ENCODE assay signal across 14 mouse cellular contexts in genomic region chr1:90885771-90886460, GRCm38 (mm10). TPM values are rescaled to one million over a fixed set of nuclear protein-coding genes. Genes with fewer than 3 reads are reported as not detected.
DNase-seq lines count a peak whose midpoint lies in the region; ATAC-seq and TF ChIP-seq lines count a peak whose summit lies in the region.
"Had no signal": no experiment of that assay in that cellular context is flagged by ENCODE, and none has a peak within 500 bp of the region (broad histone marks: within the 10 kb centered on the region; RNA-seq: fewer than 3 reads in every experiment).

No protein-coding gene starts in this region.

- no peak overlapping the region for H3K4me2 ChIP-seq in kidney, embryonic 16.5 days (replicated peaks; ENCODE audit: low read depth, low read length)
- no peak overlapping the region for H3K4me2 ChIP-seq in kidney, embryonic 15.5 days
- no peak overlapping the region for H3K4me2 ChIP-seq in limb, embryonic 11.5 days (ENCODE audit: low read depth, severe bottlenecking)
- H3K4me2 ChIP-seq: liver, embryonic 12.5 days had no signal

- TF ChIP-seq EP300 in ES-Bruce4 (IDR thresholded peaks at IDR 0.05; ENCODE audit: insufficient read depth, low read depth, low read length), result no peak

- no peaks in the 10 kb centered on the region for H3K36me3 ChIP-seq in kidney, embryonic 16.5 days (ENCODE audit: insufficient read depth, low read length)
- no peaks in the 10 kb centered on the region for H3K36me3 ChIP-seq in kidney, embryonic 15.5 days
- no peaks in the 10 kb centered on the region for H3K36me3 ChIP-seq in ES-Bruce4 (ENCODE audit: control insufficient read depth, insufficient read depth, low read length, poor library complexity, severe bottlenecking)
- no peaks in the 10 kb centered on the region for H3K36me3 ChIP-seq in limb, embryonic 11.5 days (ENCODE audit: control insufficient read depth, insufficient read depth, low read length)
- H3K36me3 ChIP-seq: liver, embryonic 12.5 days had no signal

- no peak for TF ChIP-seq POLR2A in ES-Bruce4 (IDR thresholded peaks at IDR 0.05; ENCODE audit: insufficient read depth, low read length)

- WGBS in kidney, embryonic 16.5 days, result 50% methylated on average over 5 of the region's 6 CpGs
- 40% methylated on average over 6 of the region's 6 CpGs for WGBS in kidney, embryonic 15.5 days
- 23% methylated on average over 6 of the region's 6 CpGs for WGBS in limb, embryonic 11.5 days

- H3K4me1 ChIP-seq in kidney, embryonic 16.5 days (ENCODE audit: insufficient read depth, low read length), result no peaks in the 10 kb centered on the region
- H3K4me1 ChIP-seq in kidney, embryonic 15.5 days, result no peaks in the 10 kb centered on the region; the same call in 1 of the 2 replicates
- no peaks in the 10 kb centered on the region for H3K4me1 ChIP-seq in ES-Bruce4 (ENCODE audit: control insufficient read depth, insufficient read depth, low read length)
- peaks cover 7% of the 10 kb centered on the region for H3K4me1 ChIP-seq in limb, embryonic 11.5 days (ENCODE audit: control insufficient read depth, insufficient read depth, low read length)
- H3K4me1 ChIP-seq: liver, embryonic 12.5 days had no signal

- TF ChIP-seq CTCF in ES-Bruce4 (IDR thresholded peaks at IDR 0.05; ENCODE audit: low read depth, low read length), result no peak

- peak; percentile 32 for DNase-seq in embryo, embryonic 9.5 days (ENCODE audit: extremely low spot score)
- peak; percentile 54 for DNase-seq in limb, embryonic 11.5 days (ENCODE audit: low spot score)
- DNase-seq in right cerebral cortex, postnatal 36 days (ENCODE audit: low spot score in 2 of 2), result no peak
- no peak for DNase-seq in adrenal gland, postnatal 36 days
- DNase-seq: cerebellum, postnatal 25 days; gastrocnemius, adult 2 months had no signal

- no peak overlapping the region for H3K9ac ChIP-seq in kidney, embryonic 16.5 days (replicated peaks; ENCODE audit: low read length)
- H3K9ac ChIP-seq in kidney, embryonic 15.5 days, result no peak overlapping the region
- H3K9ac ChIP-seq in ES-Bruce4 (ENCODE audit: low read depth, poor library complexity, severe bottlenecking), result no peak overlapping the region
- no peak overlapping the region for H3K9ac ChIP-seq in limb, embryonic 11.5 days (ENCODE audit: low read length)
- H3K9ac ChIP-seq: liver, embryonic 12.5 days had no signal

- H3K27me3 ChIP-seq in kidney, embryonic 16.5 days (ENCODE audit: insufficient read depth, low read length), result no peaks in the 10 kb centered on the region
- H3K27me3 ChIP-seq in kidney, embryonic 15.5 days, result no peaks in the 10 kb centered on the region
- no peaks in the 10 kb centered on the region for H3K27me3 ChIP-seq in ES-Bruce4 (ENCODE audit: control insufficient read depth, insufficient read depth, low read length, poor library complexity, severe bottlenecking)
- H3K27me3 ChIP-seq in limb, embryonic 11.5 days (ENCODE audit: control insufficient read depth, insufficient read depth, low read length), result no peaks in the 10 kb centered on the region
- H3K27me3 ChIP-seq: liver, embryonic 12.5 days had no signal

- peak; percentile 49; the same call in 1 of the 2 replicates for ATAC-seq in kidney, embryonic 16.5 days (ENCODE audit: low FRiP score, low TSS enrichment)
- ATAC-seq in kidney, embryonic 15.5 days (replicated peaks; ENCODE audit: low FRiP score), result no peak
- peak; percentile 83; the same call in 1 of the 2 replicates for ATAC-seq in limb, embryonic 11.5 days (ENCODE audit: insufficient number of reproducible peaks, low FRiP score, low TSS enrichment, low read depth)
- ATAC-seq in inflammation-experienced regulatory T-cells, adult 6 months, result no peak
- ATAC-seq: CD4-positive, CD25-positive, alpha-beta regulatory T cell, adult 4 months; liver, embryonic 12.5 days had no signal

- H3K4me3 ChIP-seq in kidney, embryonic 16.5 days (ENCODE audit: low read length), result no peak overlapping the region
- no peak overlapping the region for H3K4me3 ChIP-seq in kidney, embryonic 15.5 days (replicated peaks)
- no peak overlapping the region for H3K4me3 ChIP-seq in ES-Bruce4 (ENCODE audit: low read depth, low read length)
- no peak overlapping the region for H3K4me3 ChIP-seq in limb, embryonic 11.5 days (ENCODE audit: low read depth, low read length)
- H3K4me3 ChIP-seq: gastrocnemius, adult 2 months; liver, embryonic 12.5 days; megakaryocyte, embryonic 14.5 days had no signal

- peaks cover 11% of the 10 kb centered on the region; the same call in 1 of the 2 replicates for H3K9me3 ChIP-seq in kidney, embryonic 16.5 days (ENCODE audit: low read length)
- H3K9me3 ChIP-seq in kidney, embryonic 15.5 days (replicated peaks), result 0 out of 2 replicates have a peak, but pooled peaks cover 8% of the 10 kb centered on the region
- H3K9me3 ChIP-seq in ES-Bruce4 (replicated peaks; ENCODE audit: control insufficient read depth, insufficient read depth, low read length, poor library complexity, severe bottlenecking), result peaks cover 22% of the 10 kb centered on the region
- H3K9me3 ChIP-seq in limb, embryonic 11.5 days (ENCODE audit: control insufficient read depth, low read length), result no peaks in the 10 kb centered on the region; the same call in 1 of the 2 replicates
- H3K9me3 ChIP-seq: liver, embryonic 12.5 days had no signal

- H3K27ac ChIP-seq in kidney, embryonic 16.5 days (ENCODE audit: low read length), result no peak overlapping the region
- no peak overlapping the region for H3K27ac ChIP-seq in kidney, embryonic 15.5 days
- peak overlapping the region; percentile 41; the same call in 1 of the 2 replicates for H3K27ac ChIP-seq in ES-Bruce4 (ENCODE audit: insufficient read depth, low read length)
- H3K27ac ChIP-seq in limb, embryonic 11.5 days (replicated peaks; ENCODE audit: low read depth, low read length), result peak overlapping the region; percentile 48
- H3K27ac ChIP-seq: gastrocnemius, adult 2 months; liver, embryonic 12.5 days had no signal

RNA-seq across cellular contexts. Expression of gene Mlph, which starts 29.0 kb away (rescaled TPM):
- 0.26 and 0.82 TPM in 2 replicates for polyA plus RNA-seq in kidney, embryonic 16.5 days (2015; fragmentation: Nextera tagmentation; extraction: Ambion mirVana)
- 0.38 and 0.48 TPM in 2 replicates for polyA plus RNA-seq in kidney, embryonic 15.5 days (2015; fragmentation: Nextera tagmentation; extraction: Ambion mirVana)
- polyA plus RNA-seq in ES-Bruce4 (2011; ENCODE audit: insufficient read depth, insufficient read length, low read depth, missing spikeins), result 0.24 and 0.28 TPM in 2 replicates
- polyA plus RNA-seq in limb, embryonic 11.5 days (2014; fragmentation: Nextera tagmentation; extraction: Ambion mirVana), result 0.08 and 0.17 TPM in 2 replicates
- not detected for polyA plus RNA-seq in inflammation-experienced regulatory T-cells, adult 6 months (2017; shearing (Covaris generic))
- 1 to 10 TPM; 2.2 to 2.3 TPM for total RNA-seq in adrenal gland, postnatal 36 days (2021)
- polyA plus RNA-seq: CD4-positive, CD25-positive, alpha-beta regulatory T cell, adult 4 months; hindbrain, embryonic 11.5 days; liver, embryonic 12.5 days had no signal

RNA-seq across cellular contexts. Expression of gene Col6a3, which starts 42.1 kb away (rescaled TPM):
- polyA plus RNA-seq in kidney, embryonic 16.5 days (2015; fragmentation: Nextera tagmentation; extraction: Ambion mirVana), result 34.6 and 43.1 TPM in 2 replicates
- 27.1 and 39.0 TPM in 2 replicates for polyA plus RNA-seq in kidney, embryonic 15.5 days (2015; fragmentation: Nextera tagmentation; extraction: Ambion mirVana)
- 2.7 and 3.6 TPM in 2 replicates for polyA plus RNA-seq in ES-Bruce4 (2011; ENCODE audit: insufficient read depth, insufficient read length, low read depth, missing spikeins)
- 7.5 and 10.3 TPM in 2 replicates for polyA plus RNA-seq in limb, embryonic 11.5 days (2014; fragmentation: Nextera tagmentation; extraction: Ambion mirVana)
- polyA plus RNA-seq in inflammation-experienced regulatory T-cells, adult 6 months (2017; shearing (Covaris generic)), result under 1 TPM in 1 of 3 experiments, not detected in 2; 0.08 TPM
- 10 to 100 TPM; 38.0 to 66.0 TPM for total RNA-seq in adrenal gland, postnatal 36 days (2021)
- polyA plus RNA-seq: CD4-positive, CD25-positive, alpha-beta regulatory T cell, adult 4 months had no signal

Comparison
In these comparisons a context has a peak if more than half of its experiments do, and no peak if none do; other contexts are left out.
1. ATAC-seq: peak in kidney, embryonic 16.5 days (single experiment) and limb, embryonic 11.5 days (single experiment); none in kidney, embryonic 15.5 days (single experiment) and inflammation-experienced regulatory T-cells, adult 6 months (single experiment).
2. H3K27ac ChIP-seq: peak in ES-Bruce4 (single experiment) and limb, embryonic 11.5 days (single experiment); none in kidney, embryonic 16.5 days (single experiment) and kidney, embryonic 15.5 days (single experiment).
3. DNase-seq: peak in embryo, embryonic 9.5 days (single experiment) and limb, embryonic 11.5 days (single experiment); none in right cerebral cortex, postnatal 36 days (0 of 2) and adrenal gland, postnatal 36 days (0 of 2).